Mouse (Mus musculus): Measurements from ENCODE around the gene Srrm4. TPM values are rescaled to one million over a fixed set of nuclear protein-coding genes. Genes with fewer than 3 reads are reported as not detected.

Gene Srrm4
- polyA plus RNA-seq, 1 experiment from 2014 or later: 0.27 TPM

DNA sequence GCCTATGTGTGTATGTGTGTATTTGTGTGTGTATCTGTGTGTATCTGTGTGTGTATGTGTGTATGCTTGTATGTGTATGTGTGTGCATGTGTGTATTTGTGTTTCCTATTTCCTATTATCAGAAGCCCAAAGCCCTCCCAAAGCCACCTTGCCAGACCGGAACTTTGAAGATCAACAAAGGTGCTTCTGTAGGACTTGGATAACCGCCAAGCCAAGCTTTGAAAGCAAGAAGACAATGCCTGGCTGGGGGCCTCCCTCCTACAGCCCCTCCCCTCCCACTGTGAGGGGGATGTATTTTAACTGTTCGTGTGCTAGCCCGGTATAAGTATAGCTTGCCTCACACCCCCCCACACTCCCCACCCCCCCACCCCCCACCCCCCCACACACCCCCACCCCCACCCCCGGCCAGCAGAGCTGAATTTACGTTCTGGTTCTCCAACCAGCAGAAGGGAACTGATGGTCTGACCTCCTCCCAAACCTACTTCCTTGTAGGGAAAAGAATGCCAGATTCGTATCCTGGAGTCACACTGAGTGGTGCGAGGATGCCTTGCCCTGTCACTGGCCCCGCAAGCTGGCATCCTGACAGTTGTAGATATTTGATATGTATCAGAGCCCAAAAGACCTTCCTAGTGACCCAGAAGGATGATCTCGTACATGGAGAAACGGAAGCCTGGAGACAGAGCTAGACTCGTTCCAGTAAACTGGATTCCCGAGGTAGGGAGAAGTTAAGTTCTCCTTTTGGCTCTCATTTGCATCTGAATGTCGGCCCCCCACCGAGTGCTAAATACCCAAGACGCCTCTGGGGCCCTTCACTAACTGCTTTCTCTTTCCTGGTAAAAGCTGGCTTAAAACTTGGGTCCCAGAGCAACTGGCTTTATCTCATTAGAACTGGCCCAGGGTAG is 181.7 kb downstream of the Srrm4 start:
- Histone ChIP-seq H3K9ac (replicated peaks; ENCODE audit: low read depth) (no peak overlapping the region), H3K36me3 (ENCODE audit: insufficient read depth, low read length) (no peaks in the 10 kb centered on the region), H3K4me3 (ENCODE audit: low read depth, low read length) (no peak overlapping the region), H3K27me3 (replicated peaks; ENCODE audit: insufficient read depth, low read length) (no peaks in the 10 kb centered on the region), H3K27ac (ENCODE audit: low read length) (peak overlapping the region; percentile 76), H3K4me1 (ENCODE audit: insufficient read depth, low read depth, low read length) (peaks cover 27% of the 10 kb centered on the region; the same call in 1 of the 2 replicates), H3K9me3 (ENCODE audit: low read length) (no peaks in the 10 kb centered on the region), H3K4me2 (replicated peaks; ENCODE audit: low read depth, low read length) (0 out of 2 replicates have a peak overlapping the region, but pooled peaks have one; percentile 0)
- ATAC-seq (peak; percentile 31), DNase-seq (ENCODE audit: low spot score) (peak; percentile 81)
- no peak for TF ChIP-seq CTCF (IDR thresholded peaks at IDR 0.05)
- peak; percentile 74 for TF ChIP-seq EP300 (IDR thresholded peaks at IDR 0.05)
- WGBS: 9% methylated on average over 16 of the region's 16 CpGs

- WGBS: 50% methylated on average over 9 of the region's 9 CpGs
- DNase-seq (ENCODE audit: low spot score) (peak; percentile 41), ATAC-seq (no peak)
- Histone ChIP-seq H3K27me3 (replicated peaks; ENCODE audit: insufficient read depth, low read length) (no peaks in the 10 kb centered on the region), H3K4me2 (replicated peaks; ENCODE audit: low read depth, low read length) (no peak overlapping the region), H3K4me3 (ENCODE audit: low read depth, low read length) (no peak overlapping the region), H3K9ac (replicated peaks; ENCODE audit: low read depth) (no peak overlapping the region), H3K9me3 (ENCODE audit: low read length) (no peaks in the 10 kb centered on the region), H3K27ac (ENCODE audit: low read length) (peak overlapping the region; percentile 65; the same call in 1 of the 2 replicates), H3K4me1 (ENCODE audit: insufficient read depth, low read depth, low read length) (peaks cover 27% of the 10 kb centered on the region; the same call in 1 of the 2 replicates), H3K36me3 (ENCODE audit: insufficient read depth, low read length) (no peaks in the 10 kb centered on the region)
- peak; percentile 57 for TF ChIP-seq CTCF (IDR thresholded peaks at IDR 0.05)
- peak; percentile 34; the same call in 1 of the 2 replicates for TF ChIP-seq EP300 (IDR thresholded peaks at IDR 0.05)
These were observed 182.7 kb downstream of the Srrm4 start for GRCm38 (mm10) chr5:116408965-116409364.

GRCm38 (mm10) chr5:116407936-116408335 is 183.7 kb downstream of the Srrm4 start:
- peak; percentile 62 for ATAC-seq
- H3K4me3 ChIP-seq (ENCODE audit: low read depth, low read length): no peak overlapping the region
- peaks cover 27% of the 10 kb centered on the region; the same call in 1 of the 2 replicates for H3K4me1 ChIP-seq (ENCODE audit: insufficient read depth, low read depth, low read length)
- H3K9me3 ChIP-seq (ENCODE audit: low read length): no peaks in the 10 kb centered on the region
- no peaks in the 10 kb centered on the region for H3K36me3 ChIP-seq (ENCODE audit: insufficient read depth, low read length)
- TF ChIP-seq EP300 (IDR thresholded peaks at IDR 0.05) (peak; percentile 93), CTCF (IDR thresholded peaks at IDR 0.05) (no peak)
- DNase-seq (ENCODE audit: low spot score): peak; percentile 83
- H3K9ac ChIP-seq (replicated peaks; ENCODE audit: low read depth): no peak overlapping the region
- H3K27ac ChIP-seq (ENCODE audit: low read length): peak overlapping the region; percentile 85
- no peaks in the 10 kb centered on the region for H3K27me3 ChIP-seq (replicated peaks; ENCODE audit: insufficient read depth, low read length)
- 3% methylated on average over 6 of the region's 6 CpGs for WGBS
- no peak overlapping the region for H3K4me2 ChIP-seq (replicated peaks; ENCODE audit: low read depth, low read length)

DNA sequence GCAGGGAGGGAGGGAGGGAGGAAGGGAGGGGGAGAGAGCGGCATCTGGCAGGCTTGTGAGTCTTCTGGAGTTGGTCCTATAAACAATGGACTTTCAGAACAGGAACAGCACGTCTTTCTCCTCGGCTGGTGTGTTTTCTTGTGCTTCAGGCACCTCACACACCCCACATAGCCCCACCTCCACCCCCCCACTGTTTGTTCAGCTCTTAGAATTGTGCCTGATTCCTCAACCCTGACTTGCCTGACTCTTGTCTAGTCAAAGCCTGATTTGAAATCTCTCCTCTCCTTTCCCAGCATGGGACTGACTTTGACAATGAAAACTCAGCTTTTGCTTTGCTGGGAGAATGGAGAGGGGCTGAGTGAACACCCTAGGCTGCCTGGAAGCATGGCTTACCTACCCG is 184.3 kb downstream of the Srrm4 start:
- TF ChIP-seq CTCF (IDR thresholded peaks at IDR 0.05) (no peak), EP300 (IDR thresholded peaks at IDR 0.05) (peak; percentile 17; the same call in 1 of the 2 replicates)
- H3K4me3 ChIP-seq (ENCODE audit: low read depth, low read length): no peak overlapping the region
- WGBS: 16% methylated on average over 4 of the region's 4 CpGs
- no peaks in the 10 kb centered on the region for H3K36me3 ChIP-seq (ENCODE audit: insufficient read depth, low read length)
- DNase-seq (ENCODE audit: low spot score) (peak; percentile 76), ATAC-seq (peak; percentile 73)
- H3K27me3 ChIP-seq (replicated peaks; ENCODE audit: insufficient read depth, low read length): no peaks in the 10 kb centered on the region
- H3K27ac ChIP-seq (ENCODE audit: low read length): peak overlapping the region; percentile 85
- peaks cover 27% of the 10 kb centered on the region; the same call in 1 of the 2 replicates for H3K4me1 ChIP-seq (ENCODE audit: insufficient read depth, low read depth, low read length)
- H3K4me2 ChIP-seq (replicated peaks; ENCODE audit: low read depth, low read length): no peak overlapping the region
- no peaks in the 10 kb centered on the region for H3K9me3 ChIP-seq (ENCODE audit: low read length)
- no peak overlapping the region for H3K9ac ChIP-seq (replicated peaks; ENCODE audit: low read depth)

GRCm38 (mm10) chr5:116406507-116406906 is 185.1 kb downstream of the Srrm4 start:
- WGBS: 43% methylated on average over 3 of the region's 3 CpGs
- TF ChIP-seq CTCF (IDR thresholded peaks at IDR 0.05) (no peak), EP300 (IDR thresholded peaks at IDR 0.05) (peak; percentile 66)
- ATAC-seq: peak; percentile 39; the same call in 1 of the 2 replicates
- Histone ChIP-seq H3K27me3 (replicated peaks; ENCODE audit: insufficient read depth, low read length) (no peaks in the 10 kb centered on the region), H3K36me3 (ENCODE audit: insufficient read depth, low read length) (no peaks in the 10 kb centered on the region), H3K9ac (replicated peaks; ENCODE audit: low read depth) (no peak overlapping the region), H3K27ac (ENCODE audit: low read length) (no peak overlapping the region), H3K4me2 (replicated peaks; ENCODE audit: low read depth, low read length) (no peak overlapping the region), H3K9me3 (ENCODE audit: low read length) (no peaks in the 10 kb centered on the region), H3K4me3 (ENCODE audit: low read depth, low read length) (no peak overlapping the region), H3K4me1 (ENCODE audit: insufficient read depth, low read depth, low read length) (peaks cover 26% of the 10 kb centered on the region; the same call in 1 of the 2 replicates)
- peak; percentile 53 for DNase-seq (ENCODE audit: low spot score)

- H3K4me1 ChIP-seq (ENCODE audit: insufficient read depth, low read depth, low read length): peaks cover 21% of the 10 kb centered on the region; the same call in 1 of the 2 replicates
- WGBS: 94% methylated on average over 1 of the region's 1 CpGs
- H3K9me3 ChIP-seq (ENCODE audit: low read length): no peaks in the 10 kb centered on the region
- no peak overlapping the region for H3K4me3 ChIP-seq (ENCODE audit: low read depth, low read length)
- TF ChIP-seq EP300 (IDR thresholded peaks at IDR 0.05): no peak
- TF ChIP-seq CTCF (IDR thresholded peaks at IDR 0.05): no peak
- no peak for ATAC-seq
- no peaks in the 10 kb centered on the region for H3K27me3 ChIP-seq (replicated peaks; ENCODE audit: insufficient read depth, low read length)
- DNase-seq (ENCODE audit: low spot score): no peak
- no peak overlapping the region for H3K9ac ChIP-seq (replicated peaks; ENCODE audit: low read depth)
- no peak overlapping the region for H3K4me2 ChIP-seq (replicated peaks; ENCODE audit: low read depth, low read length)
- no peaks in the 10 kb centered on the region for H3K36me3 ChIP-seq (ENCODE audit: insufficient read depth, low read length)
- no peak overlapping the region for H3K27ac ChIP-seq (ENCODE audit: low read length)
These were observed 185.7 kb downstream of the Srrm4 start for GRCm38 (mm10) chr5:116405934-116406333.

Data from lung, postnatal 0 days (tissue).